Mouse (Mus musculus): ENCODE data around the gene Gfi1. TPM values are rescaled to one million over a fixed set of nuclear protein-coding genes. Genes with fewer than 3 reads are reported as not detected.

The Gfi1 gene
- total and polyA plus RNA-seq, 3 experiments: 0.99 to 1.5 (median 1.4) TPM

DNA sequence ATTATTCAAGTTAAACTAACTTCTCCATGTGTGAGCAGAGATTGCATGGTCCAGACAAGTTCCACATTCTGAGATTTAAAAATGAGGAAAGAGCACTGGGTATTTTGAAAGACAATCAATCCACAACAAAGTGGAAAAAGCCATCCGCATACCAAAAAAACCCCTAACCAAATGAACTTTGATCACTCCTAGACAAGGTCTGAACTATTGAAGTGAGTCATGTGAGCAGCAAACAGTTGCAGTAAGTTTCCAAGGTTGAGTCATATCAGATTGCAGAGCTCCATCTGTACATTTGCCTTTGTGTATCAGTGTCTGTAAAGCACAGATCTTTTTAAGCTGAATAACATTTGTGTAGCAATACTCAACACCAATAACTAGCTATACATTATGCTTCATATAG lies 28.9 kb upstream of the Gfi1 start (continued):
- no peak; the same call in 1 of the 2 replicates for TF ChIP-seq MAX (IDR thresholded peaks at IDR 0.05; ENCODE audit: low read length)
- peak; percentile 76; the same call in 1 of the 2 replicates for TF ChIP-seq MYC (IDR thresholded peaks at IDR 0.05; ENCODE audit: low read depth, low read length)
- TF ChIP-seq KAT2A (IDR thresholded peaks at IDR 0.05; ENCODE audit: insufficient replicate concordance, low read length): no peak
- TF ChIP-seq USF2 (conservative IDR thresholded peaks at IDR 0.05; ENCODE audit: low read depth, low read length): peak; percentile 57
- peak; percentile 86 for TF ChIP-seq MEF2A (IDR thresholded peaks at IDR 0.05; ENCODE audit: borderline replicate concordance, low read depth, low read length)
- no peak for TF ChIP-seq PAX5 (IDR thresholded peaks at IDR 0.05; ENCODE audit: low read length)
- TF ChIP-seq CHD2 (IDR thresholded peaks at IDR 0.05; ENCODE audit: low read length): peak; percentile 63; the same call in 1 of the 2 replicates
- peak; percentile 63 for TF ChIP-seq USF1 (IDR thresholded peaks at IDR 0.05; ENCODE audit: low read depth, low read length)
- no peak; the same call in 1 of the 2 replicates for TF ChIP-seq ZKSCAN1 (IDR thresholded peaks at IDR 0.05; ENCODE audit: borderline replicate concordance, low read depth, low read length)
- TF ChIP-seq MXI1 (IDR thresholded peaks at IDR 0.05; ENCODE audit: low read depth, low read length): no peak
- TF ChIP-seq ZC3H11A (IDR thresholded peaks at IDR 0.05; ENCODE audit: low read depth, low read length): no peak
- TF ChIP-seq TBP (conservative IDR thresholded peaks at IDR 0.05; ENCODE audit: low read depth, low read length): no peak
- peak; percentile 73 for TF ChIP-seq SIN3A (IDR thresholded peaks at IDR 0.05; ENCODE audit: low read length)
- no peak for TF ChIP-seq CHD1 (IDR thresholded peaks at IDR 0.05; ENCODE audit: low read depth, low read length)
- TF ChIP-seq EP300 (IDR thresholded peaks at IDR 0.05; ENCODE audit: low read length): peak; percentile 98
- no peak for TF ChIP-seq UBTF (IDR thresholded peaks at IDR 0.05; ENCODE audit: low read depth, low read length)
- peak; percentile 97 for TF ChIP-seq JUND (conservative IDR thresholded peaks at IDR 0.05; ENCODE audit: low read depth, low read length)
- peak; percentile 93 for TF ChIP-seq RCOR1 (conservative IDR thresholded peaks at IDR 0.05; ENCODE audit: low read depth, low read length)

DNA sequence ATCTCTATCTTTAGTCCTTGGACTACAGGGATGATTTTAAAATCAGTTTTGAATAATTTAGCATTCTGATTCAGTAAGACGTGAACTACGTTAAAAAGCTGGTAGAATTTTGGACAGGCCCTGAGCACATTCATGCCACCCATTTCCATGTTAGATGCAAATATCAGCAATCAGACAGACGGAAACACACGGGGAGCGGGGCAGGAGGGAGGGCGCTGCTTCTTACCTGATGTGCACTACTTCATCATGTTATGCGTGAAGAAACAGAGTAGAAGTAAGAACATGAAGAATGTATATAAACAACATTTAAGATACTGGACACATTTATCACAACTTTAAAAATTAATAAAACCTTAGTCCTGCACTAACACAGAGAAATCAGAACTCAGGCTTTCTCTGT lies 27.8 kb upstream of the Gfi1 start:
- peak; percentile 49 for DNase-seq (ENCODE audit: extremely low read depth)
- Histone ChIP-seq H3K9ac (ENCODE audit: insufficient read depth, low read depth) (peak overlapping the region; percentile 60; the same call in 1 of the 2 replicates), H3K27ac (ENCODE audit: insufficient read depth, low read depth) (no peak overlapping the region), H3K9me3 (replicated peaks; ENCODE audit: low read length) (no peaks in the 10 kb centered on the region), H3K79me2 (replicated peaks; ENCODE audit: control insufficient read depth, extremely low read depth, insufficient read depth, poor library complexity, severe bottlenecking) (no peaks in the 10 kb centered on the region), H3K4me1 (ENCODE audit: control insufficient read depth in 1 of 2, insufficient read depth in 2 of 2) (peaks cover 8 to 57% of the 10 kb centered on the region in 2 experiments; a peak in 3 of 4 replicates), H3K27me3 (replicated peaks) (no peaks in the 10 kb centered on the region), H3K36me3 (replicated peaks in 1 of 2; ENCODE audit: control insufficient read depth in 1 of 2, insufficient read depth in 1 of 2, low read length in 1 of 2) (no peaks in the 10 kb centered on the region), H3K4me3 (replicated peaks in 1 of 3; ENCODE audit: low read depth in 2 of 3, low read length in 2 of 3, poor library complexity in 1 of 3) (no peak overlapping the region), H3K4me2 (ENCODE audit: insufficient read depth, low read depth, poor library complexity, severe bottlenecking) (peak overlapping the region; percentile 21; the same call in 1 of the 2 replicates)
- dilution Hi-C loops (cut with MboI; ENCODE audit: extremely low pct_ligation_motif_present, extremely low pct_unique_long_range_greater_than_20kb, low sequenced_read_pairs): no loop called here
- TF ChIP-seq RCOR1 (conservative IDR thresholded peaks at IDR 0.05; ENCODE audit: low read depth, low read length) (no peak), IRF4 (IDR thresholded peaks at IDR 0.05; ENCODE audit: low read depth, low read length) (no peak), GABPA (IDR thresholded peaks at IDR 0.05; ENCODE audit: insufficient replicate concordance, low read depth, low read length) (no peak), TBP (conservative IDR thresholded peaks at IDR 0.05; ENCODE audit: low read depth, low read length) (0 out of 2 replicates have a peak, but pooled peaks have one; percentile 7), MEF2A (IDR thresholded peaks at IDR 0.05; ENCODE audit: borderline replicate concordance, low read depth, low read length) (no peak), MAZ (IDR thresholded peaks at IDR 0.05; ENCODE audit: low read depth, low read length) (no peak), POLR2A (IDR thresholded peaks at IDR 0.05; ENCODE audit: low read depth, low read length) (no peak), MYC (IDR thresholded peaks at IDR 0.05; ENCODE audit: low read depth, low read length) (no peak), EP300 (IDR thresholded peaks at IDR 0.05; ENCODE audit: low read length) (peak; percentile 37; the same call in 1 of the 2 replicates), E2F4 (IDR thresholded peaks at IDR 0.05; ENCODE audit: insufficient replicate concordance, low read depth, low read length) (no peak), NELFE (IDR thresholded peaks at IDR 0.05; ENCODE audit: low read depth, low read length) (no peak), CTCF (conservative IDR thresholded peaks at IDR 0.05 in 1 of 2, IDR thresholded peaks at IDR 0.05 in 1 of 2; ENCODE audit: low read depth in 2 of 2, low read length in 2 of 2) (no peak), USF2 (conservative IDR thresholded peaks at IDR 0.05; ENCODE audit: low read depth, low read length) (no peak), JUN (IDR thresholded peaks at IDR 0.05; ENCODE audit: insufficient read depth, low read depth, low read length) (no peak)
- in situ Hi-C loops (cut with MboI; ENCODE audit: low pct_ligation_motif_present, low pct_unique_long_range_greater_than_20kb, low sequenced_read_pairs): no loop called here

Measured in CH12.LX (cell line).